Mouse (Mus musculus): ENCODE results near the gene Ccrl2. TPM values are rescaled to one million over a fixed set of nuclear protein-coding genes. Genes with fewer than 3 reads are reported as not detected.

Gene Ccrl2
- total and polyA plus RNA-seq, 2 experiments from 2014 or later = 0.19 to 1.3 TPM

DNA sequence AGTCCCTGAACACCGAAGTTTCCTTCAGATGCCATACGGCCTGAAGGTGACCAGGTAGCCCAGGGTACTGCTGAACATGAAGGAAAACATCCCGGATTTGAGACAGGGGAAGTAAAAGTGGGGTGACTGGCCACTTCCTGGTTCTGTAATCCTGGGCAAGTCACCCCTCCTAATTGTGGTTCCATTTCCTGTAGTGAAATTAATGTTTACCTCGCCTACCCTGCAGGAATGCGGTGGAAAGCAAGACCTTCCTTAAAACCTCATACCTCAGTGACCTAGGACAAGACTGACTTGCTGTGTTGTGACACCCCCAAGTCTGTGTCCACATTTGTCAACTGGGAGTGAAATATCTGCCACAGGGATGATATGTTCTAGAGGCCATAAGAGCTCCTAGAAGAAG lies 37.3 kb upstream of the Ccrl2 start:
- Histone ChIP-seq H3K36me3 (ENCODE audit: insufficient read depth) (no peaks in the 10 kb centered on the region), H3K9me3 (ENCODE audit: low read length) (no peaks in the 10 kb centered on the region), H3K4me3 (ENCODE audit: low read depth, low read length) (no peak overlapping the region), H3K27ac (ENCODE audit: low read depth, low read length) (no peak overlapping the region), H3K4me2 (ENCODE audit: low read depth) (no peak overlapping the region), H3K9ac (no peak overlapping the region), H3K4me1 (ENCODE audit: insufficient read depth) (no peaks in the 10 kb centered on the region), H3K27me3 (ENCODE audit: insufficient read depth, low read length) (no peaks in the 10 kb centered on the region)
- TF ChIP-seq CTCF (IDR thresholded peaks at IDR 0.05; ENCODE audit: low read depth) = no peak
- DNase-seq = no peak
- ATAC-seq = no peak
- 90% methylated on average over 5 of the region's 5 CpGs for WGBS

DNA sequence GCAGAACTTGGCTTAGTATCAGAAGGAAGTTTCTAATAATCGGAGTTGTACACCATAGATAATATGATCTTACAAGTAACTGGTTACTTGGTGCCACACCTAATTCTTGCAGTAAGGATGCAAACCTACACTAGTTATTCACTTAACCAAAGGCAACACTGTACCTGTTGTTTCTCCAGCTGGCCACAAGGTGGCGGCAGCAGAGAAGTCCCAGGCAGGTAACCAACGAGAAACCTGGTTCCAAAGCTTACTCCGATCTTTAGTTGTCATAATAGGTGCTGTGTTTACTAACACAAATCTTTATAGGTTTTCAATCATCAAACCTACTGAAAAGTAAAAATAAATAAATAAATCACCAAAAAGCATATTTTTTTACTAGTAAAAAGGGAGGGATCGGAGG lies 35.8 kb upstream of the Ccrl2 start:
- WGBS = 29% methylated on average over 5 of the region's 5 CpGs
- H3K27me3 ChIP-seq (ENCODE audit: insufficient read depth, low read length) = no peaks in the 10 kb centered on the region
- H3K27ac ChIP-seq (ENCODE audit: low read depth, low read length) = no peak overlapping the region
- H3K9me3 ChIP-seq (ENCODE audit: low read length) = no peaks in the 10 kb centered on the region
- H3K4me1 ChIP-seq (ENCODE audit: insufficient read depth) = no peaks in the 10 kb centered on the region
- H3K9ac ChIP-seq = no peak overlapping the region
- TF ChIP-seq CTCF (IDR thresholded peaks at IDR 0.05; ENCODE audit: low read depth) = peak; percentile 91
- no peaks in the 10 kb centered on the region for H3K36me3 ChIP-seq (ENCODE audit: insufficient read depth)
- DNase-seq = peak; percentile 70
- ATAC-seq = no peak
- H3K4me2 ChIP-seq (ENCODE audit: low read depth) = no peak overlapping the region
- no peak overlapping the region for H3K4me3 ChIP-seq (ENCODE audit: low read depth, low read length)

DNA sequence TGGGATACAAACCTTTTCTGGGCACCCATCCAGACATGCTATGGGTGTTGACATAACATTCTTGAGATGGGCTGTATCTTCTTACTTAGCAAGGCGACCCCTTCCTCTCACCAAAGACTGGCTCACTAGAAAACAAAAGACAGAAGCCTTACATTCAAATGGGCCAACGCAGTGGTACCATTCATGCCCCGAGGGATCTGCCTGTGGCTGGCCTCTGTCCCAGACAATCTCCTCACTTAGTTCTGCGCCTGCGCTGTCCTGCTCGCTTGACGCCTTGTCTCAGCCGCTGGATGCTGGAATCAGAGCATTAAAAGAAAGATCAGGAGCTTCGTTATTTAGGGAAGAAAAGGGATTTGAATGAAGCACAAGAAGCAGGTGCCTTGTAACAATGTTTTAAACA lies 35.3 kb upstream of the Ccrl2 start:
- 36% methylated on average over 9 of the region's 9 CpGs for WGBS
- ATAC-seq (no peak), DNase-seq (peak; percentile 49)
- Histone ChIP-seq H3K9me3 (ENCODE audit: low read length) (no peaks in the 10 kb centered on the region), H3K27me3 (ENCODE audit: insufficient read depth, low read length) (no peaks in the 10 kb centered on the region), H3K4me3 (ENCODE audit: low read depth, low read length) (no peak overlapping the region), H3K9ac (no peak overlapping the region), H3K4me2 (ENCODE audit: low read depth) (no peak overlapping the region), H3K27ac (ENCODE audit: low read depth, low read length) (no peak overlapping the region), H3K36me3 (ENCODE audit: insufficient read depth) (no peaks in the 10 kb centered on the region), H3K4me1 (ENCODE audit: insufficient read depth) (no peaks in the 10 kb centered on the region)
- TF ChIP-seq CTCF (IDR thresholded peaks at IDR 0.05; ENCODE audit: low read depth) = no peak

DNA sequence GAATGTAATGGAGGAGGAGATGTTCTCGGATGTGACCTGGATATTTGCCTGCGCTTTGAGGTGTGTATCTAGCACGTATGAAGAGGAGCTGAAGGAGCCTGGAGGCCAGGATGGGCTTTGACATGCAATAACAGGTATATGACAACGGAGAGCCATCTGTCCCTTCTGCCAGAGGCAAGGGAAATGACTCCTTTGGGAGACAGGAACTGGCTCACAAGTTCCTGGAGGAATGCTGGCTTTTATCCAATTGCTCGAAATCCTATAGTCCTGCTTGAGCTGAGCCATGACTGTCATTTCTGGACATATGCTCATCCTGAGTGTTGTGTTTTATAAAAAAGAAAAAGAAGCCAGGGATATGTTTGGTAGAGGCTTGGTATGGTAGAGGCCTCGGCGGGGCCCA lies 31.6 kb upstream of the Ccrl2 start:
- no peaks in the 10 kb centered on the region for H3K27me3 ChIP-seq (ENCODE audit: insufficient read depth, low read length)
- no peaks in the 10 kb centered on the region for H3K4me1 ChIP-seq (ENCODE audit: insufficient read depth)
- no peak overlapping the region for H3K4me3 ChIP-seq (ENCODE audit: low read depth, low read length)
- no peak overlapping the region for H3K27ac ChIP-seq (ENCODE audit: low read depth, low read length)
- no peak for DNase-seq
- H3K9ac ChIP-seq = no peak overlapping the region
- 47% methylated on average over 7 of the region's 7 CpGs for WGBS
- H3K9me3 ChIP-seq (ENCODE audit: low read length) = no peaks in the 10 kb centered on the region
- no peak for ATAC-seq
- no peak overlapping the region for H3K4me2 ChIP-seq (ENCODE audit: low read depth)
- no peak for TF ChIP-seq CTCF (IDR thresholded peaks at IDR 0.05; ENCODE audit: low read depth)
- no peaks in the 10 kb centered on the region for H3K36me3 ChIP-seq (ENCODE audit: insufficient read depth)

DNA sequence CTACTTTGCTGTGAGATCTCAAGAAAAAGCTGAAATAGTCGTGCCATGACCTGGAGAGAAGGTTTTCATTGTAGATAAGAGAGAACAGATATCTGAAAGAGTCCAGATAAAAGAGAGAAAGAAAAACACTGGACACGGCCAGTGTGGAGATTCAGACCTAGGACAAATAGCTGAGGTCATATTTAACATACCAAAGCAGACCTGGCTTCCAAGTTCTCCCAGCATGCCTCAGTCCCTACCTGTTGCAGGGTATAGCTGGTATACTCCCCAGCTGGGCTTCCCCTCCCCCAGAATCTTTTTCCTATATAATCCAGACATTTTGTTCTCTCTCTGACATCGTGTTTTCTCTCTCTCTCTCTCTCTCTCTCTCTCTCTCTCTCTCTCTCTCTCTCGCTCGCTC lies 30.6 kb upstream of the Ccrl2 start:
- Histone ChIP-seq H3K4me1 (ENCODE audit: insufficient read depth) (no peaks in the 10 kb centered on the region), H3K9ac (no peak overlapping the region), H3K4me2 (ENCODE audit: low read depth) (no peak overlapping the region), H3K36me3 (ENCODE audit: insufficient read depth) (no peaks in the 10 kb centered on the region), H3K27ac (ENCODE audit: low read depth, low read length) (no peak overlapping the region), H3K27me3 (ENCODE audit: insufficient read depth, low read length) (no peaks in the 10 kb centered on the region), H3K4me3 (ENCODE audit: low read depth, low read length) (no peak overlapping the region), H3K9me3 (ENCODE audit: low read length) (no peaks in the 10 kb centered on the region)
- WGBS = 10% methylated on average over 5 of the region's 5 CpGs
- no peak for DNase-seq
- no peak for TF ChIP-seq CTCF (IDR thresholded peaks at IDR 0.05; ENCODE audit: low read depth)
- ATAC-seq = no peak

DNA sequence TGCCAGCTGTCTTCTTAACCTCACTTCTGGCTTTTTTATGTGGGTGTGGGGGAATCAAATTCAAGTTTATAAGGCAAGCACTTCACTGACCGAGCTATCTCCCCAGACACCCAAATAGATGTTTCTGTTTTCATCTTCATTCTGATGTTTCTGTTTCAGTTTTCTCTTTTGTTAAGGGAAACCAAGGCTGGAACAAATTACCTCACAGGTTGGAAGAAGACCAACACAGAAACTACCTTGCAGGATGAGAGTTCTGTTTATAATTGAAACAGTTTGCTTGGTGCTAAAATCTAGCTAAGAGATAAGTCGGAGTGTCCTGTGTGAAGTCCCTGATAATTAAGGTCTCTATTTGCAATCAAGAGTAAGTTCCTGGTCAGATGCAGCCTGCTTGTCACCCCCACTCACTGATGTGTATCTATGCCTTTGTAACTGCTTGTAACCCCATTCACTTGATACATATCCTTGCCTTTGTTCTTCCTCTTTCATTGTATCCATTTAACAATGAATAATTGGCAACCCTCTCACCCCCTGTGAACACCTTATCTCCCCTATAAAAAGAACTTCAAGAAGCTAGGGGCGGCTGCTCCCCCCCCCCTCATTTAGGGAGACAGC lies 29.8 kb upstream of the Ccrl2 start:
- H3K36me3 ChIP-seq (ENCODE audit: insufficient read depth) = no peaks in the 10 kb centered on the region
- ATAC-seq (no peak), DNase-seq (no peak)
- H3K9ac ChIP-seq = no peak overlapping the region
- H3K27ac ChIP-seq (ENCODE audit: low read depth, low read length) = no peak overlapping the region
- 24% methylated on average over 3 of the region's 3 CpGs for WGBS
- H3K4me2 ChIP-seq (ENCODE audit: low read depth) = no peak overlapping the region
- H3K4me1 ChIP-seq (ENCODE audit: insufficient read depth) = no peaks in the 10 kb centered on the region
- H3K27me3 ChIP-seq (ENCODE audit: insufficient read depth, low read length) = no peaks in the 10 kb centered on the region
- no peaks in the 10 kb centered on the region for H3K9me3 ChIP-seq (ENCODE audit: low read length)
- TF ChIP-seq CTCF (IDR thresholded peaks at IDR 0.05; ENCODE audit: low read depth) = no peak
- H3K4me3 ChIP-seq (ENCODE audit: low read depth, low read length) = no peak overlapping the region

DNA sequence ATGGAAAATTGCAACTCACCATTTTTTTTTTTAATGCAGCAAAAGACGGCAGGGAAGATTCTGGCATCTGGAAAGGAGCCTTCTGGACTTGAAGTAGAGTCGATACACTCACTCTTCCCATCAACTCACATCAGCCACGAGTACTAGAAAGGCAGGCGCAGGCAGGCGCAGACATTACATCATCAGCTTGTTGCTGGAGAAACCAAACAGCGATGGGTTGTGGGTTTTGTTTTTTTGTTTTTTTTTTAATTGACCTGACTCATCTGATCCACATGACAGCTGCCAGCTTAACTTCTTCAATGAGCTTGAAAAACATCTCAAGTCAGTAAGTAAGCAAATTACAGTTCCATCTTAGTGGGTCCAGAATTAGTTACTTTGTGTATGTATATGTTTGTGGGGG lies 28.8 kb upstream of the Ccrl2 start:
- H3K27ac ChIP-seq (ENCODE audit: low read depth, low read length) = no peak overlapping the region
- no peak overlapping the region for H3K9ac ChIP-seq
- ATAC-seq (no peak), DNase-seq (no peak)
- H3K36me3 ChIP-seq (ENCODE audit: insufficient read depth) = no peaks in the 10 kb centered on the region
- H3K4me2 ChIP-seq (ENCODE audit: low read depth) = no peak overlapping the region
- 53% methylated on average over 6 of the region's 6 CpGs for WGBS
- no peaks in the 10 kb centered on the region for H3K27me3 ChIP-seq (ENCODE audit: insufficient read depth, low read length)
- no peaks in the 10 kb centered on the region for H3K4me1 ChIP-seq (ENCODE audit: insufficient read depth)
- H3K9me3 ChIP-seq (ENCODE audit: low read length) = no peaks in the 10 kb centered on the region
- no peak overlapping the region for H3K4me3 ChIP-seq (ENCODE audit: low read depth, low read length)
- no peak for TF ChIP-seq CTCF (IDR thresholded peaks at IDR 0.05; ENCODE audit: low read depth)
